8 mouse cellular contexts compared by ENCODE assay signal in the genomic region with DNA sequence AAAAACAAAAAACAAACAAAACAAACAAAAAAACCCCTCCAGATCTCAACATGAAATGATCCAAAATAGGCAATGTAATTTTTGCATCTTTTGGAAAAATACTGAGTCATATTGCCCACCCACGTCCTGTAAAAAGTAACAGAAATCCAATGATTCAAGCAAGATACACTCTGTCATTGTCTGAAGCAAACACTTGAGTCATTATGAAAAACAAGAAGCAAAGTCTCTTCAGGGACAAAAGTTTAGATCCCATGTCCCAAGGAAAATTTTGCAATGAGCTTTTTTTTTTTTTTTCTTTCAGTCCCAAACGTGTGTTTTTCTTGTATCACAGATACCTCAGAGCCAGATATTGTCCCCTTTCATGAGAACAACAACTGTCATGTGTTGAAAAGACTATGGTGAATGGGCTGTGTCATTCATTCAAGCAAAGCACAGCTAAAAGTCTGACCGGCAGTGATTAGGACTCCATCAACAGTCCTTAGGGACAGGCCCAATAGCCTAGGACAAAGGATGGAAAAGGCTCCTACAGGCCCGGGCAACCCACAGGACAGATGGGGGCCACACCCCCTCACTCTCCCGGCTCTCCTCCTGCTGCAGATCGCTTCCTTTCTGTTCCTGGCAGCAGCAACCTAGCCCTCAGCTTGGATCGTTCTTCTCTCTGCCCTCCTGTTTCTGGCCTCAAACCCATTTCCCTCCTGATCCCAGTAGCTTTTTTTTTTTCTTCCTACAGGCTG. TPM values are rescaled to one million over a fixed set of nuclear protein-coding genes. Genes with fewer than 3 reads are reported as not detected.
A peak's percentile ranks its signal among the peaks of the same experiment; 100 is the strongest.
DNase-seq lines count a peak whose midpoint lies in the region; ATAC-seq and TF ChIP-seq lines count a peak whose summit lies in the region.

No protein-coding gene starts in this region.

- peak overlapping the region; percentile 57; the same call in 1 of the 2 replicates for H3K9ac ChIP-seq in hindbrain, embryonic 11.5 days (ENCODE audit: low read depth, low read length)
- H3K9ac ChIP-seq in hindbrain, embryonic 16.5 days (ENCODE audit: low read depth, low read length) = no peak overlapping the region
- H3K9ac ChIP-seq in ES-E14 (ENCODE audit: insufficient read depth, low read depth, low read length, poor library complexity, severe bottlenecking) = peak overlapping the region; percentile 68
- 0 out of 2 replicates have a peak overlapping the region, but pooled peaks have one; percentile 1 for H3K9ac ChIP-seq in intestine, embryonic 16.5 days (ENCODE audit: low read depth, low read length)

- 16% methylated on average over 7 of the region's 7 CpGs for WGBS in hindbrain, embryonic 11.5 days
- 12% methylated on average over 7 of the region's 7 CpGs for WGBS in hindbrain, embryonic 16.5 days
- WGBS in intestine, embryonic 16.5 days = 33% methylated on average over 7 of the region's 7 CpGs

- H3K36me3 ChIP-seq in hindbrain, embryonic 11.5 days (ENCODE audit: control insufficient read depth, insufficient read depth, low read length) = no peaks in the 10 kb centered on the region
- H3K36me3 ChIP-seq in hindbrain, embryonic 16.5 days (ENCODE audit: control insufficient read depth, insufficient read depth, low read length) = no peaks in the 10 kb centered on the region
- H3K36me3 ChIP-seq in ES-E14 (ENCODE audit: control insufficient read depth, insufficient read depth, low read length, poor library complexity, severe bottlenecking) = no peaks in the 10 kb centered on the region
- H3K36me3 ChIP-seq in intestine, embryonic 16.5 days (ENCODE audit: control insufficient read depth, insufficient read depth, low read length) = no peaks in the 10 kb centered on the region

- H3K4me3 ChIP-seq in hindbrain, embryonic 11.5 days (ENCODE audit: low read depth, low read length) = no peak overlapping the region
- H3K4me3 ChIP-seq in hindbrain, embryonic 16.5 days (ENCODE audit: low read length) = no peak overlapping the region
- H3K4me3 ChIP-seq in ES-E14 (ENCODE audit: insufficient read depth in 1 of 2, low read depth in 1 of 2, low read length in 2 of 2, poor library complexity in 1 of 2, severe bottlenecking in 1 of 2) = peak overlapping the region; percentile 29 to 47
- no peak overlapping the region for H3K4me3 ChIP-seq in intestine, embryonic 16.5 days (ENCODE audit: low read length)

- peak overlapping the region; percentile 69; the same call in 1 of the 2 replicates for H3K27ac ChIP-seq in hindbrain, embryonic 11.5 days (ENCODE audit: low read depth, low read length)
- H3K27ac ChIP-seq in hindbrain, embryonic 16.5 days (ENCODE audit: low read depth, low read length) = no peak overlapping the region; the same call in 1 of the 2 replicates
- H3K27ac ChIP-seq in ES-E14 (ENCODE audit: insufficient read depth, low read depth, low read length, poor library complexity, severe bottlenecking) = peak overlapping the region; percentile 77; the same call in 1 of the 2 replicates
- no peak overlapping the region for H3K27ac ChIP-seq in intestine, embryonic 16.5 days (ENCODE audit: low read length)

- intact Hi-C loops in left cerebral cortex, postnatal 10 days (cut with DNase I) = no loop called here

- H3K27me3 ChIP-seq in hindbrain, embryonic 11.5 days (ENCODE audit: control insufficient read depth, insufficient read depth, low read length) = no peaks in the 10 kb centered on the region
- H3K27me3 ChIP-seq in hindbrain, embryonic 16.5 days (replicated peaks; ENCODE audit: control insufficient read depth, insufficient read depth, low read length) = no peaks in the 10 kb centered on the region
- H3K27me3 ChIP-seq in intestine, embryonic 16.5 days (replicated peaks; ENCODE audit: control insufficient read depth, insufficient read depth, low read length) = no peaks in the 10 kb centered on the region

- peaks cover 5% of the 10 kb centered on the region; the same call in 1 of the 2 replicates for H3K4me1 ChIP-seq in hindbrain, embryonic 11.5 days (replicated peaks; ENCODE audit: control insufficient read depth, insufficient read depth, low read length)
- peaks cover 3% of the 10 kb centered on the region; the same call in 1 of the 2 replicates for H3K4me1 ChIP-seq in hindbrain, embryonic 16.5 days (ENCODE audit: control insufficient read depth, insufficient read depth, low read depth, low read length)
- H3K4me1 ChIP-seq in ES-E14 (ENCODE audit: control insufficient read depth in 2 of 2, insufficient read depth in 2 of 2, low read length in 2 of 2, poor library complexity in 1 of 2) = peaks cover 5 to 10% of the 10 kb centered on the region in 2 experiments; a peak in 1 of 4 replicates
- peaks cover 3% of the 10 kb centered on the region; the same call in 1 of the 2 replicates for H3K4me1 ChIP-seq in intestine, embryonic 16.5 days (ENCODE audit: control insufficient read depth, insufficient read depth, low read length)

- in situ Hi-C loops in ES-E14 (cut with MboI; ENCODE audit: low sequenced_read_pairs in 2 of 2, unreplicated experiment in 2 of 2) = no loop called here

- no peak overlapping the region for H3K4me2 ChIP-seq in hindbrain, embryonic 11.5 days (replicated peaks; ENCODE audit: low read depth, low read length)
- no peak overlapping the region for H3K4me2 ChIP-seq in hindbrain, embryonic 16.5 days (ENCODE audit: low read length)
- no peak overlapping the region for H3K4me2 ChIP-seq in intestine, embryonic 16.5 days (ENCODE audit: low read depth, low read length)

- H3K9me3 ChIP-seq in hindbrain, embryonic 11.5 days (ENCODE audit: control insufficient read depth, low read length) = no peaks in the 10 kb centered on the region
- H3K9me3 ChIP-seq in hindbrain, embryonic 16.5 days (ENCODE audit: control insufficient read depth, low read length) = no peaks in the 10 kb centered on the region
- no peaks in the 10 kb centered on the region for H3K9me3 ChIP-seq in ES-E14 (ENCODE audit: control insufficient read depth, insufficient read depth, low read depth, low read length)
- no peaks in the 10 kb centered on the region for H3K9me3 ChIP-seq in intestine, embryonic 16.5 days (ENCODE audit: control insufficient read depth, low read length)

- peak; percentile 82 for ATAC-seq in hindbrain, embryonic 11.5 days (ENCODE audit: low FRiP score)
- no peak for ATAC-seq in hindbrain, embryonic 16.5 days
- no peak for ATAC-seq in intestine, embryonic 16.5 days

- peak; percentile 65 for DNase-seq in hindbrain, embryonic 11.5 days (ENCODE audit: low spot score)
- DNase-seq in ES-E14 (ENCODE audit: low read depth, low spot score) = peak; percentile 27
- peak; percentile 62 for DNase-seq in embryo, embryonic 11 days
- no peak for DNase-seq in kidney, adult 11 months
- DNase-seq in spleen, adult 12 weeks (ENCODE audit: low spot score) = no peak
- DNase-seq in left cerebral cortex, postnatal 10 days (ENCODE audit: extremely low spot score in 1 of 2, low spot score in 2 of 2) = no peak

TF ChIP-seq in ES-E14, 5 proteins besides CTCF, POLR2A, EP300 and RAD21:
- TF ChIP-seq ZC3H11A (IDR thresholded peaks at IDR 0.05; ENCODE audit: borderline replicate concordance, low read depth, low read length) (no peak), ZNF384 (IDR thresholded peaks at IDR 0.05; ENCODE audit: low read depth, low read length) (peak; percentile 57; the same call in 1 of the 2 replicates)

RNA-seq across cellular contexts. Expression of a gene that starts 19.5 kb away (rescaled TPM):
- 19.9 and 20.1 TPM in 2 replicates for polyA plus RNA-seq in hindbrain, embryonic 11.5 days (2014; fragmentation: Nextera tagmentation; extraction: Ambion mirVana)
- polyA plus RNA-seq in hindbrain, embryonic 16.5 days (2015; fragmentation: Nextera tagmentation; extraction: Ambion mirVana) = 3.3 and 4.5 TPM in 2 replicates
- 7.4 and 11.9 TPM in 2 replicates for total RNA-seq in ES-E14 (2012; rRNA removed)
- polyA plus RNA-seq in intestine, embryonic 16.5 days (2015; fragmentation: Nextera tagmentation; extraction: Ambion mirVana) = 3.9 and 4.0 TPM in 2 replicates
- total RNA-seq in left cerebral cortex, postnatal 10 days (2021) = 10 to 100 TPM; 13.9 to 14.3 TPM

Comparison
In these comparisons a context has a peak if more than half of its experiments do, and no peak if none do; other contexts are left out.
1. H3K27ac ChIP-seq: peak in hindbrain, embryonic 11.5 days (single experiment) and ES-E14 (single experiment); none in hindbrain, embryonic 16.5 days (single experiment) and intestine, embryonic 16.5 days (single experiment).
2. DNase-seq: peak in hindbrain, embryonic 11.5 days (single experiment), ES-E14 (single experiment) and embryo, embryonic 11 days (single experiment); none in kidney, adult 11 months (single experiment), spleen, adult 12 weeks (single experiment) and left cerebral cortex, postnatal 10 days (0 of 2).
3. H3K4me3 ChIP-seq: peak in ES-E14 (2 of 2); none in hindbrain, embryonic 11.5 days (single experiment), hindbrain, embryonic 16.5 days (single experiment) and intestine, embryonic 16.5 days (single experiment).